Mouse (Mus musculus) stomach, embryonic 16.5 days (tissue): ENCODE data around the gene Mmadhc. TPM values are rescaled to one million over a fixed set of nuclear protein-coding genes. Genes with fewer than 3 reads are reported as not detected.

Experiments used
- polyA plus RNA-seq: library from polyadenylated mRNA; unstranded; fragments of >200 nt; fragmentation: Nextera tagmentation; extraction: Ambion mirVana; gene quantifications from 2 replicates; pipeline ENCODE4 v1.2.1, GENCODE M21; 2015

The Mmadhc gene
- polyA plus RNA-seq, 1 experiment from 2014 or later = 152 TPM

Other genes with a start within 250 kb of the Mmadhc start
- gene Lypd6, start 230.4 kb downstream of the Mmadhc start, polyA plus RNA-seq = 20.1 and 22.6 TPM in 2 replicates